Mouse (Mus musculus) macrophage (primary cell): ENCODE results near the gene Olfr824. TPM values are rescaled to one million over a fixed set of nuclear protein-coding genes. Genes with fewer than 3 reads are reported as not detected.
"Not testable (repeated sequence)": the region's sequence is repeated elsewhere in the genome, so short reads cannot be mapped to it uniquely, and the experiment has no call there.

Experiments
- H3K27ac ChIP-seq: fragments of 350-480 bp; formaldehyde crosslinking; 2 replicates; pipeline ENCODE4 v1.9.0; 2021
- H3K36me3 ChIP-seq: fragments of 350-480 bp; formaldehyde crosslinking; 2 replicates; pipeline ENCODE4 v1.9.0; 2021; ENCODE audit errors: inconsistent target
- H3K4me3 ChIP-seq: fragments of 350-480 bp; formaldehyde crosslinking; 2 replicates; pipeline ENCODE4 v1.9.0; 2021; ENCODE audit errors: inconsistent target
- H3K79me2 ChIP-seq: fragments of 350-480 bp; formaldehyde crosslinking; 2 replicates; pipeline ENCODE4 v1.9.0; 2021; ENCODE audit errors: inconsistent target
- WGBS: methylation state at CpG from one replicate; pipeline ENCODE4 v1.1.7; 2026; ENCODE audit warnings: inconsistent platforms; ENCODE audit not compliant: missing documents; 5-methylcytosine and 5-hydroxymethylcytosine counted together
- polyA plus RNA-seq: library from polyadenylated mRNA; stranded (reverse); fragments of 250-400 nt; gene quantifications from 3 replicates; pipeline ENCODE4 v1.2.4, GENCODE M21; 2018; ENCODE audit warnings: inconsistent platforms
- total RNA-seq, 78 experiments: library from RNA; depleted of rRNA; stranded (reverse); fragments of 250-400 nt; gene quantifications; 1 replicate in 9 of 78; 2 replicates in 24 of 78; 3 replicates in 43 of 78; 4 replicates in 2 of 78; pipeline ENCODE4 v1.2.4; 2018; ENCODE audit warnings: inconsistent platforms in 56 of 78

Gene Olfr824
- total RNA-seq (2018; cell fraction: chromatin; rRNA removed): not detected
- not detected for total RNA-seq (2018; cell fraction: cytosol; rRNA removed)
- not detected for total RNA-seq (2018; cell fraction: nucleus; rRNA removed)
- not detected in 3 replicates for polyA plus RNA-seq

GRCm38 (mm10) chr10:130129900-130130299 lies at the start of gene Olfr824:
Gene Olfr824, minus strand, starts transcription at chr10:130130000.
- H3K27ac ChIP-seq, H3K4me3 ChIP-seq: not testable (repeated sequence)

GRCm38 (mm10) chr10:130166666-130167065 lies 36.9 kb upstream of the Olfr824 start, which contains the start of gene Olfr825:
Gene Olfr825, minus strand, starts transcription at chr10:130166766.
- H3K36me3 ChIP-seq: no peaks in the 10 kb centered on the region
- no peaks in the 10 kb centered on the region for H3K79me2 ChIP-seq
- H3K4me3 ChIP-seq: no peak within 1 kb of the TSS
- H3K27ac ChIP-seq: no peak within 1 kb of the TSS

More at GRCm38 (mm10) chr10:130129900-130130299, at the start of gene Olfr824:
- H3K79me2 ChIP-seq, H3K36me3 ChIP-seq: not testable (repeated sequence)

- H3K36me3 ChIP-seq: no peaks in the 10 kb centered on the region
- H3K27ac ChIP-seq: no peak overlapping the region
- H3K79me2 ChIP-seq: no peaks in the 10 kb centered on the region
- no peak overlapping the region for H3K4me3 ChIP-seq
Measured at GRCm38 (mm10) chr10:130165196-130165595, 35.4 kb upstream of the Olfr824 start.

GRCm38 (mm10) chr10:130144121-130144520 lies 14.3 kb upstream of the Olfr824 start:
- 72% methylated on average over 5 of the region's 5 CpGs for WGBS
- no peak overlapping the region for H3K4me3 ChIP-seq

GRCm38 (mm10) chr10:130142481-130142880 lies 12.7 kb upstream of the Olfr824 start:
- WGBS: 79% methylated on average over 5 of the region's 5 CpGs
- H3K79me2 ChIP-seq, H3K36me3 ChIP-seq, H3K27ac ChIP-seq, H3K4me3 ChIP-seq: not testable (repeated sequence)

More at GRCm38 (mm10) chr10:130144121-130144520, 14.3 kb upstream of the Olfr824 start:
- no peaks in the 10 kb centered on the region for H3K36me3 ChIP-seq
- H3K27ac ChIP-seq: no peak overlapping the region
- H3K79me2 ChIP-seq: no peaks in the 10 kb centered on the region

DNA sequence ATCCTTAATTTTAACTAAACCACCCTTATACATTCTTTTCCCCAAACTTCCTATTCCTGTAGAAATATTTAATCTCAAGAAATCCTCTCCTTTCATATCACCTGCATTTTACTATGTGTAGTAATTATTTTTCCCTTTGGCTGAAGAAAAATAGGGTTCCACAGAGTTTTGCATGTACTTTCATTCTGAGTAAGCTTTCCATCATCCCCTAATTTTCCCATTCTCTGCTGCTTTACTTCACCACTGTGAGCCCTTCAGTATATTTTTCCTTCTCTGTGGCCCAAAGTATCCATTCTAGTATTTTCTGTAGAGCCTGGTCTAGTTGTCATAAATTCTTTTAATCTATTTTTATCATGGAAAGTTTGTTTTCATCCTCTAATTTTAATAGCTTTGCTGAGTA lies 5.0 kb upstream of the Olfr824 start:
- H3K36me3 ChIP-seq: no peaks in the 10 kb centered on the region
- H3K79me2 ChIP-seq: no peaks in the 10 kb centered on the region
- no peak overlapping the region for H3K27ac ChIP-seq
- no peak overlapping the region for H3K4me3 ChIP-seq

- H3K79me2 ChIP-seq, H3K36me3 ChIP-seq, H3K27ac ChIP-seq, H3K4me3 ChIP-seq: not testable (repeated sequence)
- 68% methylated on average over 3 of the region's 3 CpGs for WGBS
Measured at GRCm38 (mm10) chr10:130116045-130116444, 13.8 kb downstream of the Olfr824 start.

GRCm38 (mm10) chr10:130115283-130115682 lies 14.5 kb downstream of the Olfr824 start, which contains the start of gene Olfr823:
Gene Olfr823, minus strand, starts transcription at chr10:130115383.
- no CpG with 5 or more reads among the region's 1 CpGs for WGBS
- not testable (repeated sequence) for H3K4me3 ChIP-seq

GRCm38 (mm10) chr10:130096104-130096503 lies 33.7 kb downstream of the Olfr824 start:
- no peak overlapping the region for H3K4me3 ChIP-seq

More at GRCm38 (mm10) chr10:130115283-130115682, 14.5 kb downstream of the Olfr824 start, which contains the start of gene Olfr823:
- not testable (repeated sequence) for H3K79me2 ChIP-seq, H3K27ac ChIP-seq, H3K36me3 ChIP-seq

GRCm38 (mm10) chr10:130092838-130093440 lies 36.9 kb downstream of the Olfr824 start:
- no peak overlapping the region for H3K27ac ChIP-seq
- no peaks in the 10 kb centered on the region for H3K79me2 ChIP-seq
- no peak overlapping the region for H3K4me3 ChIP-seq
- no peaks in the 10 kb centered on the region for H3K36me3 ChIP-seq
- WGBS: 35% methylated on average over 5 of the region's 5 CpGs

More at GRCm38 (mm10) chr10:130096104-130096503, 33.7 kb downstream of the Olfr824 start:
- H3K27ac ChIP-seq: no peak overlapping the region
- H3K79me2 ChIP-seq: no peaks in the 10 kb centered on the region
- H3K36me3 ChIP-seq: no peaks in the 10 kb centered on the region

Other genes starting within 250 kb of the Olfr824 start
- gene Olfr815, start 224.1 kb downstream of the Olfr824 start, polyA plus RNA-seq: not detected in 3 replicates
- not detected in 3 replicates for gene Olfr816, start 214.4 kb downstream of the Olfr824 start, polyA plus RNA-seq
- not detected in 3 replicates for gene Olfr818, start 180.9 kb downstream of the Olfr824 start, polyA plus RNA-seq
- gene Olfr819, start 162.7 kb downstream of the Olfr824 start, polyA plus RNA-seq: not detected in 3 replicates
- not detected in 3 replicates for gene Olfr247, start 153.9 kb downstream of the Olfr824 start, polyA plus RNA-seq
- not detected in 3 replicates for gene Gm10310, start 144.9 kb downstream of the Olfr824 start, polyA plus RNA-seq
- gene Olfr820, start 117.4 kb downstream of the Olfr824 start, polyA plus RNA-seq: not detected in 3 replicates
- not detected in 3 replicates for gene Olfr821, start 99.7 kb downstream of the Olfr824 start, polyA plus RNA-seq
- gene Olfr822, start 58.8 kb downstream of the Olfr824 start, polyA plus RNA-seq: not detected in 3 replicates
- gene Olfr823, start 14.6 kb downstream of the Olfr824 start, polyA plus RNA-seq: not detected in 3 replicates
- gene Olfr825, start 36.8 kb upstream of the Olfr824 start, polyA plus RNA-seq: not detected in 3 replicates
- not detected in 3 replicates for gene Olfr826, start 54.2 kb upstream of the Olfr824 start, polyA plus RNA-seq
- not detected in 3 replicates for gene Olfr827, start 84.4 kb upstream of the Olfr824 start, polyA plus RNA-seq
- gene Neurod4, start 150.2 kb upstream of the Olfr824 start, polyA plus RNA-seq: not detected in 3 replicates
- 0.16 TPM in 1 of 3 replicates, not detected in the others for gene Tespa1, start 192.9 kb upstream of the Olfr824 start, polyA plus RNA-seq